Mouse (Mus musculus) kidney, postnatal 0 days (tissue): ENCODE results near the gene Olfr1337. TPM values are rescaled to one million over a fixed set of nuclear protein-coding genes. Genes with fewer than 3 reads are reported as not detected.

Experiments used
- ATAC-seq: fragments of 200-750 bp; cut with Nextera tagmentation; replicated peaks from 2 replicates; pipeline ENCODE4 v1.8.0; 2017; ENCODE audit warnings: low read depth, moderate number of reproducible peaks, moderate TSS enrichment, moderate library complexity; ENCODE audit not compliant: low FRiP score
- DNase-seq: peaks from one replicate; pipeline ENCODE4 v3.0.0-alpha.2; 2016; ENCODE audit warnings: low spot score
- H3K27ac ChIP-seq: fragments of 300-500 bp; sonication (generic); 2 replicates; pipeline ENCODE4 v1.5.1; 2014; ENCODE audit warnings: mild to moderate bottlenecking
- H3K27me3 ChIP-seq: fragments of 300-500 bp; sonication (generic); 2 replicates; pipeline ENCODE4 v1.6.1; 2014; ENCODE audit warnings: low read length, mixed read lengths; ENCODE audit not compliant: insufficient read depth
- H3K36me3 ChIP-seq: fragments of 300-500 bp; sonication (generic); 2 replicates; pipeline ENCODE4 v1.6.1; 2014; ENCODE audit warnings: low read length, mixed read lengths; ENCODE audit not compliant: insufficient read depth
- H3K4me1 ChIP-seq: fragments of 300-500 bp; sonication (generic); replicated peaks from 2 replicates; pipeline ENCODE4 v1.6.1; 2014; ENCODE audit warnings: antibody characterized with exemption, low read length, mixed read lengths; ENCODE audit not compliant: insufficient read depth
- H3K4me2 ChIP-seq: fragments of 300-500 bp; sonication (generic); 2 replicates; pipeline ENCODE4 v1.6.1; 2014; ENCODE audit warnings: mild to moderate bottlenecking, low read length, moderate library complexity, mixed read lengths
- H3K4me3 ChIP-seq: fragments of 300-500 bp; sonication (generic); replicated peaks from 2 replicates; pipeline ENCODE4 v1.5.1; 2014; ENCODE audit warnings: low read depth, low read length
- H3K9ac ChIP-seq: fragments of 300-500 bp; sonication (generic); 2 replicates; pipeline ENCODE4 v1.6.1; 2014; ENCODE audit warnings: low read depth, low read length
- H3K9me3 ChIP-seq: fragments of 300-500 bp; sonication (generic); replicated peaks from 2 replicates; pipeline ENCODE4 v1.6.1; 2016; ENCODE audit warnings: low read length, inconsistent platforms, mixed read lengths
- CTCF ChIP-seq: IDR thresholded peaks from 2 replicates; pipeline ENCODE4 v1.5.1; 2016; ENCODE audit warnings: antibody characterized with exemption, low read depth, mild to moderate bottlenecking, moderate library complexity
- WGBS: fragments of 180-500 bp; shearing (Covaris S2); extraction: QIAGEN DNeasy Blood & Tissue Kit; methylation state at CpG from one replicate; pipeline ENCODE4 v1.1.7; 2014; 5-methylcytosine and 5-hydroxymethylcytosine counted together
- polyA plus RNA-seq: library from polyadenylated mRNA; unstranded; fragments of >200 nt; fragmentation: Nextera tagmentation; extraction: Ambion mirVana; gene quantifications from 2 replicates; pipeline ENCODE4 v1.2.1, GENCODE M21; 2015

The Olfr1337 gene
- polyA plus RNA-seq, 1 experiment from 2014 or later, result not detected

- DNase-seq, result no peak
- 8% methylated on average over 11 of the region's 11 CpGs for WGBS
- Histone ChIP-seq H3K4me3 (no peak overlapping the region), H3K9me3 (no peaks in the 10 kb centered on the region), H3K27me3 (no peaks in the 10 kb centered on the region; the same call in 1 of the 2 replicates), H3K4me1 (no peaks in the 10 kb centered on the region), H3K36me3 (no peaks in the 10 kb centered on the region), H3K9ac (no peak overlapping the region), H3K27ac (no peak overlapping the region), H3K4me2 (no peak overlapping the region)
- no peak for TF ChIP-seq CTCF
- no peak for ATAC-seq
These were observed 41.2 kb downstream of the Olfr1337 start for GRCm38 (mm10) chr4:118740988-118741698.

GRCm38 (mm10) chr4:118739574-118739973 is 42.8 kb downstream of the Olfr1337 start:
- Histone ChIP-seq H3K27ac (no peak overlapping the region), H3K4me1 (no peaks in the 10 kb centered on the region), H3K9ac (no peak overlapping the region), H3K9me3 (no peaks in the 10 kb centered on the region), H3K4me2 (no peak overlapping the region), H3K36me3 (no peaks in the 10 kb centered on the region), H3K4me3 (no peak overlapping the region), H3K27me3 (no peaks in the 10 kb centered on the region; the same call in 1 of the 2 replicates)
- no peak for ATAC-seq
- no peak for DNase-seq
- 66% methylated on average over 3 of the region's 3 CpGs for WGBS
- TF ChIP-seq CTCF, result no peak

GRCm38 (mm10) chr4:118731875-118732274 is 50.5 kb downstream of the Olfr1337 start, which contains the start of gene Olfr1339:
Gene Olfr1339 (plus strand): TSS chr4:118732175.
- no peaks in the 10 kb centered on the region for H3K27me3 ChIP-seq
- H3K4me1 ChIP-seq, result no peaks in the 10 kb centered on the region
- no peak within 1 kb of the TSS for H3K4me2 ChIP-seq
- DNase-seq (no peak), ATAC-seq (no peak)
- H3K36me3 ChIP-seq, result no peaks in the 10 kb centered on the region
- no peaks in the 10 kb centered on the region for H3K9me3 ChIP-seq
- H3K4me3 ChIP-seq, result no peak within 1 kb of the TSS
- no peak within 1 kb of the TSS for H3K9ac ChIP-seq
- no peak within 1 kb of the TSS for H3K27ac ChIP-seq
- TF ChIP-seq CTCF, result no peak
- WGBS, result 89% methylated on average over 1 of the region's 1 CpGs

Other genes with a start within 250 kb of the Olfr1337 start
- 11.3 and 12.3 TPM in 2 replicates for gene Tmem125, start 238.5 kb downstream of the Olfr1337 start, polyA plus RNA-seq
- 0.04 and 0.09 TPM in 2 replicates for gene Cfap57, start 161.8 kb downstream of the Olfr1337 start, polyA plus RNA-seq
- 139 and 150 TPM in 2 replicates for gene Ebna1bp2, start 161.8 kb downstream of the Olfr1337 start, polyA plus RNA-seq
- not detected in 2 replicates for gene Olfr62, start 123.6 kb downstream of the Olfr1337 start, polyA plus RNA-seq
- 0.03 and 0.13 TPM in 2 replicates for gene Olfr1342, start 89.8 kb downstream of the Olfr1337 start, polyA plus RNA-seq
- gene Olfr1341, start 79.1 kb downstream of the Olfr1337 start, polyA plus RNA-seq, result not detected in 2 replicates
- gene Olfr1340, start 62.4 kb downstream of the Olfr1337 start, polyA plus RNA-seq, result not detected in 2 replicates
- not detected in 2 replicates for gene Olfr1339, start 50.4 kb downstream of the Olfr1337 start, polyA plus RNA-seq
- gene Olfr1338, start 23.8 kb downstream of the Olfr1337 start, polyA plus RNA-seq, result not detected in 2 replicates
- not detected in 2 replicates for gene Olfr1335, start 27.4 kb upstream of the Olfr1337 start, polyA plus RNA-seq
- not detected in 2 replicates for gene Olfr1333, start 53.7 kb upstream of the Olfr1337 start, polyA plus RNA-seq
- gene Olfr1331, start 82.1 kb upstream of the Olfr1337 start, polyA plus RNA-seq, result not detected in 2 replicates
- gene Olfr1330, start 106.0 kb upstream of the Olfr1337 start, polyA plus RNA-seq, result not detected in 2 replicates
- not detected in 2 replicates for gene Olfr1329, start 134.9 kb upstream of the Olfr1337 start, polyA plus RNA-seq
- not detected in 2 replicates for gene Olfr1328, start 156.0 kb upstream of the Olfr1337 start, polyA plus RNA-seq
- gene Lao1, start 179.0 kb upstream of the Olfr1337 start, polyA plus RNA-seq, result not detected in 2 replicates